Mouse (Mus musculus) liver, embryonic 14.5 days (tissue): ENCODE measurements around the gene Arsb. TPM values are rescaled to one million over a fixed set of nuclear protein-coding genes. Genes with fewer than 3 reads are reported as not detected.

Experiments
- ATAC-seq: fragments of 200-750 bp; cut with Nextera tagmentation; 2 replicates; pipeline ENCODE4 v1.8.0; 2017; ENCODE audit warnings: moderate number of reproducible peaks, mild to moderate bottlenecking, moderate library complexity; ENCODE audit not compliant: insufficient read depth
- DNase-seq, 3 experiments: peaks; one replicate each; pipeline ENCODE4 v3.0.0-alpha.2; 2012 to 2013; ENCODE audit warnings: low read depth in 3 of 3, low spot score in 3 of 3
- H3K27ac ChIP-seq: fragments of 300-500 bp; sonication (generic); 2 replicates; pipeline ENCODE4 v1.5.1; 2014; ENCODE audit warnings: moderate library complexity, mild to moderate bottlenecking, control low read depth, inconsistent platforms
- H3K27me3 ChIP-seq: fragments of 300-500 bp; sonication (generic); 2 replicates; pipeline ENCODE4 v1.6.1; 2014; ENCODE audit warnings: mild to moderate bottlenecking, low read length, moderate library complexity; ENCODE audit not compliant: control insufficient read depth, insufficient read depth
- H3K36me3 ChIP-seq: fragments of 300-500 bp; sonication (generic); replicated peaks from 2 replicates; pipeline ENCODE4 v1.6.1; 2014; ENCODE audit warnings: low read depth; ENCODE audit not compliant: control insufficient read depth, insufficient read depth
- H3K4me1 ChIP-seq, 2 experiments: fragments of 200-500 bp in 1 of 2; fragments of 300-500 bp in 1 of 2; sonication (generic) in 1 of 2; replicated peaks; 2 replicates each; pipeline ENCODE4 v1.6.1; 2012 to 2014; ENCODE audit warnings: antibody characterized with exemption in 1 of 2, inconsistent platforms in 1 of 2, low read length in 1 of 2; ENCODE audit not compliant: control insufficient read depth in 2 of 2, insufficient read depth in 2 of 2
- H3K4me2 ChIP-seq: fragments of 300-500 bp; sonication (generic); 2 replicates; pipeline ENCODE4 v1.6.1; 2014; ENCODE audit warnings: low read depth, mild to moderate bottlenecking, control low read depth, moderate library complexity
- H3K4me3 ChIP-seq, 2 experiments: fragments of 200-500 bp in 1 of 2; fragments of 300-500 bp in 1 of 2; sonication (generic) in 1 of 2; 2 replicates each; pipeline ENCODE4 v1.5.1; 2012 to 2014; ENCODE audit warnings: low read depth in 2 of 2, low read length in 2 of 2, mild to moderate bottlenecking in 2 of 2, control low read depth in 1 of 2, inconsistent platforms in 1 of 2, moderate library complexity in 1 of 2; ENCODE audit not compliant: insufficient read depth in 1 of 2
- H3K9ac ChIP-seq: fragments of 300-500 bp; sonication (generic); replicated peaks from 2 replicates; pipeline ENCODE4 v1.6.1; 2014; ENCODE audit warnings: mild to moderate bottlenecking, control low read depth, moderate library complexity
- H3K9me3 ChIP-seq: fragments of 300-500 bp; sonication (generic); 2 replicates; pipeline ENCODE4 v1.6.1; 2016; ENCODE audit warnings: low read length, mixed read lengths; ENCODE audit not compliant: control insufficient read depth
- CTCF ChIP-seq: IDR thresholded peaks from 2 replicates; pipeline ENCODE4 v1.5.1; 2016; ENCODE audit warnings: antibody characterized with exemption, low read depth, control low read depth
- EP300 ChIP-seq: IDR thresholded peaks from 2 replicates; pipeline ENCODE4 v1.6.1; 2016; ENCODE audit warnings: antibody characterized with exemption, low read depth
- WGBS: fragments of 180-500 bp; shearing (Covaris S2); extraction: QIAGEN DNeasy Blood & Tissue Kit; methylation state at CpG from one replicate; pipeline ENCODE4 v1.1.7; 2014; ENCODE audit not compliant: insufficient replicate concordance; 5-methylcytosine and 5-hydroxymethylcytosine counted together
- polyA plus RNA-seq, 2 experiments: library from polyadenylated mRNA; depleted of rRNA in 1 of 2; stranded (reverse) in 1 of 2; unstranded in 1 of 2; fragments of >200 nt; fragmentation: Nextera tagmentation in 1 of 2; extraction: Ambion mirVana in 1 of 2; gene quantifications; 2 replicates each; pipeline versions ENCODE4 v1.2.1 to v1.2.3; 2012 to 2014

Arsb gene
- polyA plus RNA-seq, 2 experiments: 2.8 to 4.0 TPM

DNA sequence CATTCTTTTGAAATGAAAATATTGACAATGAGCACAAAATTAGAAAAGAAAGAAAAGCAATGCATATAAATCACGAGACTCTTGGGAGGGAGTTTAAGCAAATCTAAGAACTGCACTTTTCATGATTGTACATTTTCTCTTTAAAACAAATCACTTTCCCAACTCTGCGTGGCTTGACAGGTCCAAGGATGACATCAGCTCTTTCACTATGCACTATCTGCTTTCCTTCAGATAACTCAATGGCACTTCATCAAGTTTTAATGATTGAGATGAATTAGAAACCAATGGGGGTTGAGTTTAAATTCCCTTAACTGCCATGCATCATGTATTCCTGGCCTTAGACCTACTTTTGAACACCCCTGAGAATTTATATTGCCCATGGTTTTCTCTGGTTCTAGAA is 124.0 kb downstream of the Arsb start:
- DNase-seq (no peak), ATAC-seq (no peak)
- WGBS: 42% methylated on average over 2 of the region's 2 CpGs
- Histone ChIP-seq H3K36me3 (no peaks in the 10 kb centered on the region), H3K27ac (no peak overlapping the region), H3K4me1 (no peaks in the 10 kb centered on the region), H3K9ac (no peak overlapping the region), H3K27me3 (no peaks in the 10 kb centered on the region), H3K4me2 (no peak overlapping the region), H3K4me3 (no peak overlapping the region), H3K9me3 (no peaks in the 10 kb centered on the region)
- TF ChIP-seq EP300 (no peak), CTCF (no peak)

DNA sequence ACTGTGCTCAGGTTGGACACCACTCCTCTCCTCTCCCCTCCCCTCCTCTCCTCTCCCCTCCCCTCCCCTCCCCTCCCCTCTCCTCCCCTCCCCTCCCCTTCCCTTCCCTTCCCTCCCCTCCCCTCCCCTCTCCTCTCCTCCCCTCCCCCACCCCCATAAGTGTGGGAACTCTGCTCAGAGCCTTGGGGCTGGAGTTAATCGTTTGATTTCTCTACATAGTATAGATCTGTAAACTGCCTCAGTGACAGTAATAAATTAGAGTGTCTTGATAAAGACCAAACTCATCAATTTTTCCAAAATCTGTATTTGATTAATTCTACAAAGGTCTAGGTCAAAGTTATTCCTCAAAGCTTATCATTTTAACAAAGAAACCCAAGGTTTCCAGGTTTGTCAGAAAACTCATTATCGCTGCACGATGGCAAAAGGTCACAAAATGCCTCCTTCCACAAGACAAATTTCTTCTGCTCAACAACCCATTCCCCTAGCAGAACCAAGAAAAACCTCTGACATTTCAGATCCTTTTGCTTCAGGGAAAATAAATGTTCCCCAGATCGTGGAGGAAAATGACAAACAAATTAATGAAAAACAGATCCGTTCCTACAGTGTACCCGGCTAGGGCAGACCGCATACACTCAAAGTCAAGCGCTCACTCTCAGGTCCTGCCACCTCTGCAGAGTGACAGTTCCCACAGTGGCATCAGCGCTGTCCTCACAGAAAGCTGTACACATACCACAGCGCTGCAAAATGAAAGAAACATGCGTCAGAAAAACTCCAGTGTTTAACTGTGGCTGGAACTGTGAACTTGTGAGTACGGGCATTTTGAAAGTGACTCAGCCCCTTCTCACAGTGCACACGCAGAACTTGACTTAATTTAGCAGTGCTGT is 126.8 kb downstream of the Arsb start:
- Histone ChIP-seq H3K27ac (no peak overlapping the region), H3K9ac (no peak overlapping the region), H3K4me3 (no peak overlapping the region), H3K4me2 (no peak overlapping the region), H3K36me3 (no peaks in the 10 kb centered on the region), H3K4me1 (no peaks in the 10 kb centered on the region), H3K9me3 (no peaks in the 10 kb centered on the region), H3K27me3 (no peaks in the 10 kb centered on the region)
- ATAC-seq: no peak
- TF ChIP-seq EP300 (no peak), CTCF (no peak)
- 58% methylated on average over 13 of the region's 13 CpGs for WGBS
- DNase-seq: no peak

DNA sequence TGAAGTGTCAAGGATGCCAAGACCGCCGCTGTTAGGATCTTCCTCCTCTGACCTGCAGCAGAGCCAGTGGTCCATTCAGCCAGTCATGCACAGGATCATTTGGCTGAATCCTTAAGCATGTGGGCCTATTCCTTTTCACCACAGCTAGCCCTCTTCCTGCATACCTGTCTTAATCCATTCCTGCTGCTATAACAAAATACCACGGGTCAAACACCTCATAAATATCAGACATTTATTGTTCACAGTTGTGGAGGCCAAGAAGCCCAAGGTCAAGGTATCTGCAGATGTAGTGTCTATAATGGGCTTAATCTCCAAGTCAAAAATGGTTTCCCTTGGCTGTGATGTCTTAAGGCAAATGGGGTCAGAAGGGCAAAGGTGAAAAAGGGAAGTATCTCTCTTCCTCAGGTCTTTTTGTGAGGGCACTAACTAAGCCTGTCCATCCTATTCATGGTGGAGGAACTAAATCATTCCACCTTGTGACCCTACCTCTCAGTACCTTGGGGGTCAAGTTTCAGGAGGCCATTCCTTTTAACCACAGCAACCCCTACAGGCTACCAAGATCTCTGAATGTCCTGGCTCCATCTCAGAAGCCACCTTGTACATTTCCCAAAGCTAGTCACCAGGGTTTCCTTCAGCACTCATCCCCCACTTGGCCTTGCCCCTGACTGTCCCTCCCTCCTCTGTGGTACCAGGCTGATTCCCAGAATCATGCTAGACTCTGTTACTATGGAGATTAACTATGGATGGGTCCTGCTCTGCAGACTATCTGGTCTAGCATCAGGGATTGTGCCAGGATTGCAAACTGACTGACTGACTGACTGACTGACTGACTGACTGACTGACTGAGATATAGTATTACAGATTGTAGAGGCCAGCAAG is 128.2 kb downstream of the Arsb start:
- Histone ChIP-seq H3K9ac (no peak overlapping the region), H3K9me3 (no peaks in the 10 kb centered on the region), H3K4me2 (no peak overlapping the region), H3K27ac (no peak overlapping the region), H3K4me1 (no peaks in the 10 kb centered on the region), H3K36me3 (no peaks in the 10 kb centered on the region), H3K27me3 (no peaks in the 10 kb centered on the region), H3K4me3 (no peak overlapping the region)
- TF ChIP-seq CTCF (no peak), EP300 (no peak)
- ATAC-seq (no peak), DNase-seq (no peak)
- WGBS: 64% methylated on average over 3 of the region's 3 CpGs

DNA sequence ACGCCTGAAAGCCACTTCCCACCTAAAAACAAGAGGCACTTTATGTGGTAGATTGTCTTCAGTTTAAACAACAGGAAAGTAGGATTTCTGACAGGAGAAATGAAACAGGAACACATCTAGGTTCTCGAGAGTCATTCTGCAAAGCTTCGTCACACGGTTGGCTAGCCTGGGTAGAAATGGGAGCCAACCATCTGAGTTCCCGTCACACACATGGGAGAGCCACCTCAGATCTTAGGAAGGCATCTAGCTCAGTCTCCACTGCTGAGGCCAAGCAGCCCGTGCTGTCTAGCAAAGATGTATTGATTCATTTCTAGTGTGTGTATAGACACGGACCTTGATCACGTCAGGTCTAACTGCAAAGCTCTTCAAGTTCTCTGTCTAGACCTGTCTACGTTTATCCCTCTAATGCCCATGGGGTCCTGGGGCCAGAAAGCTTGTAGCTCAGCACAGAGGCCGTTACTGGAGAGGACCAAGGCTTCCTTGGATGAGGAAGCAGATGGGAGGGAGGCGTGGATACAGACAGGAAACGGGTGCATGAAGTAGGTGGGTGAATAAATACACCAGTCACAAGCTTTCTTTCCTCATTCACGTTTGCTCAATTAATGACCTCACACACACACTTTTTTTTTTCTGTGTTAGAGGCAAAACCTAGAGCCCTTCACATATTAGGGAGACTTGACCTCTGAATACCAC is 129.7 kb downstream of the Arsb start:
- 52% methylated on average over 13 of the region's 13 CpGs for WGBS
- TF ChIP-seq CTCF: no peak
- no peaks in the 10 kb centered on the region for H3K4me1 ChIP-seq
- no peak for ATAC-seq
- no peak for DNase-seq
- H3K9me3 ChIP-seq: no peaks in the 10 kb centered on the region
- no peaks in the 10 kb centered on the region for H3K36me3 ChIP-seq
- no peaks in the 10 kb centered on the region for H3K27me3 ChIP-seq
- H3K4me3 ChIP-seq: no peak overlapping the region
- no peak overlapping the region for H3K27ac ChIP-seq
- H3K9ac ChIP-seq: no peak overlapping the region
- H3K4me2 ChIP-seq: no peak overlapping the region
